Mouse (Mus musculus) C2C12 (cell line): ENCODE measurements around the gene Ibtk. TPM values are rescaled to one million over a fixed set of nuclear protein-coding genes. Genes with fewer than 3 reads are reported as not detected.
A peak's percentile ranks its signal among the peaks of the same experiment; 100 is the strongest.

ENCODE experiments used
- H3K27me3 ChIP-seq: one replicate; pipeline ENCODE4 v1.6.1; 2011; ENCODE audit not compliant: control insufficient read depth, insufficient read depth, insufficient read length
- H3K36me3 ChIP-seq: one replicate; pipeline ENCODE4 v1.6.1; 2011; ENCODE audit not compliant: control insufficient read depth, insufficient read depth
- H3K4me3 ChIP-seq: one replicate; pipeline ENCODE4 v1.5.1; 2011; ENCODE audit warnings: mild to moderate bottlenecking, control low read depth; ENCODE audit not compliant: poor library complexity, insufficient read depth, severe bottlenecking
- H3K79me2 ChIP-seq: one replicate; pipeline ENCODE4 v1.6.1; 2011; ENCODE audit not compliant: control insufficient read depth, insufficient read depth
- H3K79me3 ChIP-seq: one replicate; pipeline ENCODE4 v1.6.1; 2011; ENCODE audit warnings: low read depth, control low read depth
- H3ac ChIP-seq: one replicate; pipeline ENCODE3; 2011; ENCODE audit warnings: low read depth; ENCODE audit not compliant: control insufficient read depth, insufficient read length
- CEBPB ChIP-seq: IDR thresholded peaks from one replicate; pipeline ENCODE4 v1.6.1; 2011; ENCODE audit warnings: low read depth, mild to moderate bottlenecking, control low read depth, moderate library complexity
- CTCF ChIP-seq: IDR thresholded peaks from one replicate; pipeline ENCODE4 v1.5.1; 2011; ENCODE audit not compliant: control insufficient read depth, insufficient read depth, insufficient read length
- FOSL1 ChIP-seq: IDR thresholded peaks from one replicate; pipeline ENCODE4 v1.8.0; 2011; ENCODE audit warnings: mild to moderate bottlenecking, low read length; ENCODE audit not compliant: poor library complexity, insufficient read depth, severe bottlenecking
- MAX ChIP-seq: IDR thresholded peaks from one replicate; pipeline ENCODE4 v1.6.1; 2011; ENCODE audit warnings: mild to moderate bottlenecking, control low read depth
- MYOD1 ChIP-seq: IDR thresholded peaks from one replicate; pipeline ENCODE4 v1.6.1; 2011; ENCODE audit warnings: low read depth; ENCODE audit not compliant: control insufficient read depth, insufficient read length
- MYOG ChIP-seq: IDR thresholded peaks from one replicate; pipeline ENCODE4 v1.6.1; 2011; ENCODE audit not compliant: control insufficient read depth, insufficient read length; ENCODE audit errors: extremely low read depth
- USF1 ChIP-seq: IDR thresholded peaks from one replicate; pipeline ENCODE4 v1.6.1; 2011; ENCODE audit warnings: low read depth, mild to moderate bottlenecking, control low read depth, moderate library complexity
- polyA plus RNA-seq: library from polyadenylated mRNA; unstranded; fragments of >200 nt; fragmentation: generic; extraction: Trizol; gene quantifications from one replicate; pipeline ENCODE4 v1.2.1, GENCODE M21; 2012; ENCODE audit warnings: missing spikeins

The Ibtk gene
- polyA plus RNA-seq, 1 experiment, result 8.3 TPM

DNA sequence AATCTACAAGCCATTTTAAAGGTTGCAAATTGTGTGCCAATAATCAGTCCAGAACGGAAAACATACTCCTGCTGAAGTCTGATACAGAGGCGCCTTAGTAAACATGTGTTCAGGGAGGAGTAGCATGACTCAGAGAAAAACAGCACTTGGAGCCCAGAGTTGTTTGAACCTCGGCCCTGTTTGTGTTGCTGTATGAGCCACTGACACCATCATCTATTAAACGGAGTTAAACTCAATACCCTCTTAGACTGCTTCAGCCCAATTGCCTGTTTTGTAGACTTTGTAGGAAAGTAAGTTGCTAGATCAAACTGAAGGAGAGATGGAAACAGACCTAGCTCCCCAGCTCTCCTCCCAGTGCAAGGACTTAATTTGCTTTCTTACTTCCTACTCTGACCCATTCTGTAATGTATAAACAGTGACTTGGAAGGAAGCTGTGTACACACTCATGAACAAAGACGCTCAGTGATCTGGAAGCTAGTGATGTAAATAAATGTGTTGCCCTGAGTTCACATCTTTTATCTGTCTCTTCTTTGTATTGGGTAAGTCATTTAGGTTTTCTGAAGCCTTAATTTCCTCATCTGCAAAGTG is 882 bp upstream of the Ibtk start:
- H3K79me2 ChIP-seq, result peaks cover 40% of the 10 kb centered on the region
- H3K4me3 ChIP-seq, result peak overlapping the region; percentile 59
- no peaks in the 10 kb centered on the region for H3K36me3 ChIP-seq
- H3K79me3 ChIP-seq, result peaks cover 31% of the 10 kb centered on the region
- peak; percentile 33 for TF ChIP-seq MAX
- TF ChIP-seq CTCF, result no peak
- no peak for TF ChIP-seq MYOG
- no peak for TF ChIP-seq FOSL1
- TF ChIP-seq USF1, result no peak
- H3ac ChIP-seq, result peak overlapping the region; percentile 63
- no peaks in the 10 kb centered on the region for H3K27me3 ChIP-seq

DNA sequence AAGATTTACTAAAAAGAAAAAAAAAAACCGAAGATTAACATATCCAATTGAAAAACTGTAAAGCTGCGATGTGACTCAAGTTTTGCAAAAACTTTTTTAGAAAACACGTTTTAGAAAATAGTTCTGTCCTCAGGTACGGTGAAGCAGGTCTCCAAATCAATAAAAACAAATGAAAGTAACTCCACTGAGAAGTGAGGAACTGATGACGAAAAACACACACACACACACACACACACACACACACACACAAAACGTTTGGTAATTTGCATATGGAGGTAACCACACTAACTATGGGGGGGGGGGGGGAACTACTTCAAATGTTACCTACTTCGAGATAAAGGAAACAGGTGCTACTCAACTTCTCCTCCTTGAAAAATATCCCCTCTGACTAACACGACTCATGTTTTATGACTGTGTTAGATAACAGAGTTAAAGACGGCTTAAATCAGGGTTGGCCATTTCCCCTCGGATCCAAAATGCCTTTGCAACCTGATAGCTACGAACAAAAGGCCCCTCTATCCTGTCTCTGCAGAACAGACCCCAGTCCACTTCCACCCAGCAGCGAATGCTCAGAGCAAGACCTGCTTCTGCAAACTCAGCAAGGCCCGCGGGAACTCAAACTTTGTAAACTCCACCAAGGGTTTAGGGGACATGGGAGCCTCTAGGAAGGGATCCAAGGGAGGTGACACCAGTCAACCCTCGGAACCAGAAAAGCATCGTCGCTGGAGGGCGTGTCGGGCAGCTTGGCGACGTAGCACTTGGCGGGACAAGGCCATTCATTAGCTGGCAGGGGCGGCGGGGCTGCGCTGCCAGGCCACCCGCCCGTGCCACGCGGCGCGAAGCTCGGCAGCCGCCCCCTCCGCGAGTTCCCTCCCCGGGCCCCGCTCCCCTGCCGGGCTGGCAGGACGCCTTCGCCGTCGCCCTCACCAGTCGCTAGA is 661 bp downstream of the Ibtk start:
- TF ChIP-seq FOSL1 (no peak), MAX (peak; percentile 20)
- Histone ChIP-seq H3K36me3 (no peaks in the 10 kb centered on the region), H3K79me2 (peaks cover 55% of the 10 kb centered on the region), H3ac (peak overlapping the region; percentile 37), H3K27me3 (no peaks in the 10 kb centered on the region), H3K79me3 (peaks cover 40% of the 10 kb centered on the region), H3K4me3 (peak overlapping the region; percentile 59)

DNA sequence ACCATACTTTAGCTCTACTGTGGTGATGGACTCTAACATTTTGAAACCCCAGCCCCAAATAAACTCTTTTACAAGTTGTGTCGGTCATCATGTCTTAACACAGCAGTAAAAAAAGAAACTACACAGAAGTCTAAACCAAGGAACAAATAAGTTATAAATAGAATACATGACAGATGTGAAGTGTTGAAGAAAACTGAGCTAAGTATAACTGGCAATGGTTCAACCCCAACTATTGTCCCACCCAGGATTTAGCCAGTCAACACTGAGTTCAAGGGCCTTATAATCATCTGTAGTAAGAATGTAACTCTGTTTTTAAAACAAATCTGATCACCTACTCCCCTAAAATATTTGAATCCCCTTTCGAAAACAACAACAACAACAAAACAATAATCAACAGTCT is 3.6 kb downstream of the Ibtk start:
- H3K36me3 ChIP-seq, result peaks cover 11% of the 10 kb centered on the region
- no peak overlapping the region for H3ac ChIP-seq
- H3K27me3 ChIP-seq, result no peaks in the 10 kb centered on the region
- H3K79me2 ChIP-seq, result peaks cover 82% of the 10 kb centered on the region
- peaks cover 46% of the 10 kb centered on the region for H3K79me3 ChIP-seq
- no peak overlapping the region for H3K4me3 ChIP-seq
- TF ChIP-seq FOSL1, result no peak

DNA sequence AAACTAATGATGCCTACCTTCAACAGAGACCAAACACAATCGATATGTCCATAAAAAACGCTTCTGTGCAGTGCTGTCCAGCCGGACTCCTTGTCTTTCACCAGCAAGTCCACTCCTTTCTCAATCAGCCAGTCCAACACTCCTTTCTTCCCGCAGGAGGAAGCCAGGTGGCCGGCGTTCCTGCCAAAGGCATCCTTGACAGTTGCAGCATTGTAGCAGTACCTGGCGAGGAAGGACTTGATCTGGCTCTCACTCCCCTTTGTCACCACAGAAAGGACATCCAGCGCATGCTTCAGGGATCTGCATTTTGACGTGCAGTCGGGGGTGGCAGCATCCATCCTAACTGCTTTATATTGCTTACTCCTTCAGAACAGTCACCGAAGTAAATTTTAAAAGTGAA is 5.8 kb downstream of the Ibtk start:
- H3ac ChIP-seq, result no peak overlapping the region
- H3K79me2 ChIP-seq, result peaks cover 97% of the 10 kb centered on the region
- TF ChIP-seq CEBPB (no peak), MAX (no peak), USF1 (no peak), FOSL1 (no peak)
- H3K27me3 ChIP-seq, result no peaks in the 10 kb centered on the region
- H3K36me3 ChIP-seq, result peaks cover 32% of the 10 kb centered on the region
- peaks cover 48% of the 10 kb centered on the region for H3K79me3 ChIP-seq
- H3K4me3 ChIP-seq, result no peak overlapping the region

DNA sequence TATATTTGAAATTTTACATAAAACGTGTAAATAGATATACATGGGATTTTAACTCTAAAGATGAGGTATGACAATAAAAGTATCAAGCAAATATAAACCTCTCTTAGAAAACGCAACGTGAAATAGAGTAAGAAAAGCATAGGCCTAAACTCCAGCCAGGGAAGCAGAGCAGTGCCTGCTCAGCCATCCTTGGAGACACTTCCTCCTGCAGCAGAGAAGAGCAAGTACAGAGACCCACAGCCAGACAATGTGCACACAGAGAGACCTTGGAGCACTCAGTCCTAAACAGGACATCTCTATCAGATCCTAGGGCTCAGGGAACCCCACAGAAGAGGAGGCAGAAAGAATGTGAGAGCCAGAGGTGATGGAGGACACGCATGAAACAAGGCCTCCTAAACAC is 7.0 kb downstream of the Ibtk start:
- TF ChIP-seq MYOD1, result no peak
- no peak for TF ChIP-seq MAX
- no peak for TF ChIP-seq USF1
- no peak for TF ChIP-seq MYOG
- no peak for TF ChIP-seq FOSL1
- TF ChIP-seq CEBPB, result no peak
- no peak for TF ChIP-seq CTCF
- H3K4me3 ChIP-seq, result no peak overlapping the region
- peaks cover 97% of the 10 kb centered on the region for H3K79me2 ChIP-seq
- peaks cover 42% of the 10 kb centered on the region for H3K36me3 ChIP-seq
- H3K27me3 ChIP-seq, result no peaks in the 10 kb centered on the region
- H3K79me3 ChIP-seq, result peaks cover 40% of the 10 kb centered on the region
- no peak overlapping the region for H3ac ChIP-seq

- H3K79me2 ChIP-seq, result peaks cover 75% of the 10 kb centered on the region
- H3K27me3 ChIP-seq, result no peaks in the 10 kb centered on the region
- H3K4me3 ChIP-seq, result no peak overlapping the region
- H3ac ChIP-seq, result no peak overlapping the region
- H3K36me3 ChIP-seq, result peaks cover 68% of the 10 kb centered on the region
- TF ChIP-seq MYOG (no peak), MAX (no peak), USF1 (no peak)
- H3K79me3 ChIP-seq, result peaks cover 19% of the 10 kb centered on the region
Observed at GRCm38 (mm10) chr9:85739279-85739678, 9.9 kb downstream of the Ibtk start.
